Mouse (Mus musculus): ENCODE data around the gene Slc35b2. TPM values are rescaled to one million over a fixed set of nuclear protein-coding genes. Genes with fewer than 3 reads are reported as not detected.
A peak's percentile ranks its signal among the peaks of the same experiment; 100 is the strongest.

Gene Slc35b2
- 10 to 100 TPM; 23.4 to 26.0 TPM for total RNA-seq (2021)
- long read RNA-seq, experiment 1, transcript Slc35b2-205 (4 exons, 1,906 nt), result major isoform, 41 of 46 reads
- long read RNA-seq, experiment 1, partial matches to known transcripts, result 3 of 46 reads
- long read RNA-seq, experiment 1, other reads (novel, unspliced or antisense), result 0 of 46 reads
- long read RNA-seq, experiment 2, transcript Slc35b2-205 (4 exons, 1,906 nt), result major isoform, 26 of 30 reads
- long read RNA-seq, experiment 2, partial matches to known transcripts, result 0 of 30 reads
- long read RNA-seq, experiment 2, other reads (novel, unspliced or antisense), result 3 of 30 reads

- DNase-seq, result peak; percentile 96 to 97
These were observed at the start of gene Slc35b2 for GRCm38 (mm10) chr17:45563655-45564530. Gene Slc35b2, plus strand, starts transcription at chr17:45563874.

DNA sequence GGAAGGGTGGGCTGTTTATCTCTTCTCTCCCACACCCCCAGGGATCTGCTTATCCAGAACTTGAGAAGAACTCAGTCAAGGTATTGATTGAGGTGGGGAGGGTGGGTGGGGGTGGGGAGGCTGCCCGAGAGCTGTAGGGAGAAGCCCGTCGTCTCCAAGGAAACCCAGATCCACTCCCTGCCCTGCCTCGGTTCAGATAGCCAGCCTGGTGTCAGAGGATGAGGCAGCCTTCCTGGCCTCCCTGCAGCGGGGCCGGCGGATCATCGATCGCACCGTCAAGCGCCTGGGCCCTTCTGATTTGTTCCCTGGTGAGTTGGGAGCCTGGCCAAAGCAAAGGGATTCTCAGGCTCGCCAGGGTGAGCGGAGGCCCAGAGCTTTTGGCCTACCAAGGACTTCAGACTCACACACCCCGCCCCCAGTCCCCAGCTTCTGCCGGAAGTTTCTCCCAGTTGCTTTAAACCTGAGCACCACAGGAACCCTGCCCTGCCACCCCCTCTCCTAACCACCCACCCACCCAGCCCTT is 48.4 kb upstream of the Slc35b2 start:
- no peak for DNase-seq

- DNase-seq, result no peak
These were observed 47.9 kb upstream of the Slc35b2 start for GRCm38 (mm10) chr17:45515806-45516205.

DNA sequence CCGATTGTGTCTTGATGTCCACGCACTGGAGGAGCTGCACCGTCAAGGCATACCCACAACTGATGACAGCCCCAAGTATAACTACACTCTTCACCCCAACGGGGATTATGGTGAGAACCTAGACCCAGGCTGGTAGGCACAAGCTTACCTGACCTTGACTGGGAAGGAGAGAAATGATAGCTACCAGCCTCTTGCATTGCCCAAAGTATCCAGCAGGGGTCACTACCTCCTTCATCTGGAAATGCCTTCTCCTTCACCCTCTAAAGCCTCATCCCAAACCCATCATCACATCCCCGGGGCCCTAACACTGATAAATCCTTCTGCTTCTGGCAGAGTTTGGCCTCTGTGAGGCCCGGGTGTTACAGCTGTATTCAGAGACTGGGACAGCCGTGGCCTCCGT is 47.2 kb upstream of the Slc35b2 start:
- DNase-seq, result peak; percentile 68 to 91

- DNase-seq, result no peak
These were observed 46.5 kb upstream of the Slc35b2 start for GRCm38 (mm10) chr17:45517135-45517534.

- no peak for DNase-seq
These were observed 46.0 kb upstream of the Slc35b2 start for GRCm38 (mm10) chr17:45517549-45518215.

DNA sequence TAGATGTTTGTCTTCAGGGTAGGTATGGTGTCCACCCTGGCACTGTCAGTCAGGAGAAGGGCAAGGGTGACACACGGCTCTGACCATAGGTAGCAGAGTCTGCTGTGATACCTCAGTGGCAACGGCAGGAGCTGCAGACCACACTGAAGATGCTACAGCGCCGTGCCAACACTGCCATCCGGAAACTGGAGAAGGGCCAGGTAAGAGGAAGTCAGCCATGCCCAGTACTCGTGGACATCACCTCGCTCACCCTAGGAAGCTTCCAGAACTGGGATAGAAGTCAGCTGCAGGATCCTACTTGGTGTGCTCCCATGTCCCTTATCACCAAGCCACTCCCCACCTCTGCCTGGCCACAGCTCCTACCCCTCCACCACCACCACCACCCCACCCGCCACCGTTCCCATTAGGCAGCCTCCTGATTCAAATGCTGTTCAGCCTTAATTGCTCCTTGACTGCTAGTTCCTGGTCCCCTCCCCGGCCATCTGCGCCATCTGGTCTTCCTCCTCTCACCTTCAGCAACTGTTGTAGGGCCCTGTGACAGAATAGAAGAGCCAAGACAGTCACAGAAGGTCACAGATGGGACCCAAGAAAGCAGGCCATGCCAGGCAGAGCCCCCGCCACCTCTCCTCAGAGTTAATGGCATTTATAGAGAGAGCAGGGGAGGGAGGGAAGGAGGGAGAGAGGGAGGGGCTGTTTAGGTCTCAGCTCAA is 44.8 kb upstream of the Slc35b2 start:
- no peak for DNase-seq

DNA sequence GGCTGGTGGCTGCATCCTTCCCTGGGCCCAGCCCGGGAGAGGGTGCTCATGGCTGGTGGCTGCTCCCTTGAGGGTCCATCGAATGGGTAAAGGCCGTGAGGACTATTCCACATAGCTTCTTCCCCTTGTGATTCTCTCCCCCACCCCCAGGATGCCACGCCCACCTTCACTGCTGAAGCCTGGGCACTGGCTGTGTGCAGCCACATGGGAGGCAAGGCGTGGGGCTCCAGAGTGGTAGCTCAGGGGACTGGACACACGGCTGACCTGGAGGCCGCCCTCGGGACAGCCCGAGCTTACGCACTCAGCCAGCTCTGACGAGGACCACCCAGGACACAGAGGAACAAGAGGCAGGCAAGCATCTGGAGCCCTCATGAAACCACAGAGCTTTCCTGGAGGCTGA is 43.5 kb upstream of the Slc35b2 start:
- no peak for DNase-seq

GRCm38 (mm10) chr17:45523263-45523662 is 40.4 kb upstream of the Slc35b2 start, which contains the start of gene Tcte1:
Gene Tcte1, plus strand, starts transcription at chr17:45523434.
- no peak for DNase-seq

DNA sequence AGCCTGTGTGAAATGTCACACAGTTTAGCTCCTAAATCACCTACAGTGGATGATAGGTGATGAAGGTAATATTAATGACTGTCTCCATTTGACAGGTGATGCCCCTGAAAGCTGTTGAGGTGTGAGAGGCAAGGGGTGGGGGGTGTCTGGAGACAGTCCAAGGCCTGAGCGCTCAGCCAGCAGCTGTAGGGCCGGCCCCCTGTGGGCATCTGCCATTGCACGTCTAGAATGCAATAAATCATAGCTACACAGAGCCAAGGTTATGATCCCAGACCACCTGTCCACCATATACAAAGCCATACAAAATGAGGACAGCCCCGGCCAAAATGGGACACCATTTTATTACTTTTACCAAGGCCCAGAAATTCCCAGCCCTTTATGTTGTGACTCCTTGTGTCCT is 38.7 kb upstream of the Slc35b2 start:
- no peak for DNase-seq

GRCm38 (mm10) chr17:45526571-45526970 is 37.1 kb upstream of the Slc35b2 start:
- DNase-seq, result no peak

DNA sequence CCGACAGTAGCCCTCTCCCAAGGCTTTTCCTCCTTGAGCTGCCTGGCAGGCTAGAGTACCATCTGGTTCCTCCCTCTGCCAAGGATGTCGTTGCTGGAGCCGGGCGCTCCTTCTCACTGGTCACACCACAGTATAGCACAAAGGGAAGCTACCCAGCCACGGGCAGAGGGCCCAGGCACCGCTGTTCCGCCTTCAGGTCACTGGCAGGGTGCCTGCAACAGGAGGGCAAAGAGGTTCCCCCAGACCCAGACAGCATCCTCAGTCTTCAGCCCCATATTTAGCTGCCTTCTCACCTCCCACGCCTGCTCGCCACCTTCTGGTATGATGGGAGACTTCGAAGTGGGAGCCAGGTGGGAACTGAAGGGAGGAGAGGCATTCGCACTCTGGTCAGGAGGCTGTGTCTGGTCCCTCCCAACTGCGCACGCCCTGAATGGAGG is 33.3 kb upstream of the Slc35b2 start:
- no peak for DNase-seq

DNA sequence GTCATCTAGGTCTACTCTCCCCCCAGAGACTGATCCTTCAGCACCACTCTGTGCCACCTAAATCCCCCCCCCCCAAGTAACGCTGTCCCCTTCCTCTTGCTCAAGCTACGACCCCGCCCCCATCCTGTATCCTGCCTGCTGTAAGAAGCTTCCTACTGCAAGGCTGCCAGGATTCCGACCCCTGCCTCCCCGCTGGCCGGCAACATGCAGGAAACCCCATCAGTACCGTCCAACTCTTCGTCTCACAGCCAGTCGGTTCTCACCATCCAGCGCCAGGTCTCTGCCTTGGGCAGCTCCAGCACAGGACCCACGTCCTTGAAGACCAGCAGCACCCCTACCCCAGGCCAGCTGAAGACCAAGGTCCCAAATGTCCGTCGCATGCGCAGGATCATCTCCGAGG is 30.8 kb upstream of the Slc35b2 start:
- no peak for DNase-seq

GRCm38 (mm10) chr17:45536264-45536663 is 27.4 kb upstream of the Slc35b2 start:
- DNase-seq, result no peak

GRCm38 (mm10) chr17:45538394-45538793 is 25.3 kb upstream of the Slc35b2 start:
- no peak for DNase-seq

DNA sequence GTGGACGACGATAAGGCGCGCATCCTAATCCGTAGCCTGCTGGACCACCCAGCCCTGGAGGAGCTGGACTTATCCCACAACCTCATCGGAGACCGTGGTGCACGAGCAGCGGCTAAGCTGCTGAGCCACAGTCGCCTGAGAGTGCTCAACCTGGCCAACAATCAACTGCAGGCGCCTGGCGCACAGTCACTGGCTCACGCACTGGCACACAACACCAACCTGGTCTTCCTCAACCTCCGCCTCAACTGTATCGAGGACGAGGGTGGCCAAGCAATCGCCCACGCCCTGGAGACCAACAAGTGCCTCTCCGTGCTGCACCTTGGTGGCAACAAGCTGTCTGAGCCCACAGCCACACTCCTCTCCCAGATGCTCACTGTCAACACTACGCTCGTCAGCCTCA is 24.0 kb upstream of the Slc35b2 start:
- DNase-seq, result no peak

DNA sequence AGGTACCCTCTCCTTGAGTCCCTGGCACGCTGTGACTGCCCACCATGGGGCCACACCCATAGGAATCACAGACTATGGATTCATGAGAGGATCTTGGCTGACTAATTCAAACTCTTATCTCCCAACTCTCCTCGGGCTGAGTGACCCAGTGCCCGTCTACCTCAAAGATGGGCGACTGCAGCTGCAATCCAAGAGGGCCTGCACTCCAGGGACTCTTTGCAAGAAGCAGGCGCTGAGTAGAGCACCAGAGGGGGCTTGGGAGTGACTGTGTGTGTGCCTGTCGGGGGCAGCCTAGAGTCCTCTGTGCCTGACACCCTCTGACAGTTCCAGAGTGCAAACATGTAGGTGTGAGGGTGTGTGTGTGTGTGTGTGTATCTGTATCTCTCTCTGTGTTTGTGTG is 21.5 kb upstream of the Slc35b2 start:
- no peak for DNase-seq

DNA sequence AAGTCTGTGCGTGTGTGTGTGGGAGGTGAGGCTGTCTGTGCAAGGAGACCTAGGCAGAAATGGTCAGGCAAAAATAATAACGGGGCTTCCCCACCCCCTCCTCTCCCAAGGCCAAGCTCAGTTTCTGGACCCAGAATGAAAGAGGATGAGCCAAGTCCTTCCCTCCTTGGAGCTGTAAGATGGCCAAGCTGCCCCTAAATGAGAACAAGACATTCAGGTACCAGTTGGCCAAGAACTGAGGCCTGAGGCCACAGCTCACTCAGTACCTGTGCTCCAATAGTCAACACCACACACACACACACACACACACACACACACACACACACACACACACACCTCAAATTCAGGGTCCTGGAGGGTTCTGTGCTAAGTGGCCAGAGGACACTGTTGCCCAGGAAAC is 21.0 kb upstream of the Slc35b2 start:
- DNase-seq, result no peak

DNA sequence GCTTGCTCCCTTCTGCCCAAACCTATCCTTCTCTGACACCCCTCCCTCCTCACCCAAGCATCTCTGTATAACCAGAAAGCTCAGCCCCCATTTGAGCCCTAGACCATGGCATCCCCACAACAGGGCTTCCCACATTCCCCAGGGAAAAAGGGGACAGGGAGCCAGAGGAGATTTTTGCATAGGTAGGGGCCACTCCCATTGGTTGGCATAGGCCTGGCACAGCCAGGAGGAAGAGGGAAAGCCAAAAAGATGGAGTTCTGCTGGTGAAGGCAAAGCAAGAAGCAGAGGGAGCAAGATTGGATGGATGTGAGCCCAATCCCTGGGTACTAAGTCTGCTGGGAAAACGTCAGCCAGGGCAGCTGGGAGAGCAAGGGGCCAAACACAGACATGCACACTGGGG is 20.6 kb upstream of the Slc35b2 start:
- no peak for DNase-seq

DNA sequence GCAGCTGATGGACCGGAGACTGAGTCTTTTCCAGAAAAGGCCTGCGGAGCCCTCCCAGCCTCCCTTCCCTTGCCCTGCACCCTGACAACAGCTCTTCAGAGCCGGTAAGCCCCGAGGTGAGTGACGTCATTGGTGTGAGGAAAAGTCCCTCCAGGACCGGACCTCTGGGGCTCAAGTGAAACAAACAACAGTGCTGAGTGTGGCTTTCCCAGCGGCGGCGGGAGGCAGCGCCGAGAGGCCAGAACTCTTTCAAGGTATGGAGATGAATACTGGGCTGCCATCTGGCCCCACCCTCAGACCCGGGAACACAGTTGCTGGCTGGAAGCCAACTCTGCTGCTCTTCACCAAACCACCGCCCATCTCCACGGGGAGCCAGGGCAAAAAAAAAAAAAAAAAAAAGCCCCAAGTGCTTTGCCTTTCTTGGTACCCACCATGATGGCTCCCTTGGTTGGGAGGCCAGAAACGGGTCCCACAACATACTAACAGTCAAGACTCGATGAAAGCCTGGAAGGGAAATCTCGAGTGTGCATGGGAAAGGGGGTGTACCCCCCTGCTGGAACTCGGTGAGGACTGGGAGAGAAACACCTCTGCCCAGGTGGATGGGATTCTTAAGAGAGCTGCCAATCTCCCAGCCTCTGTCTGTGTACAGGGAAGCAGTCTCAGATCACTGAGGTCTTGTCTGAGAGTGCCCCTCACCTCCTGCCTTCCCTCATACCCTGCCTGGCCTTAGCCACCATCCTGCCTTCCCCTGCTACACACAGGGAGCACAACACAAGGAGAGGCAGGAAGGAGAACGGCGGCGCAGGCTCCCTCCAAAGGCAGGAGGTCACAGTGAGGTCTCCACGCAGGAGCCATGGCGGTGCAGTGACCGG is 19.4 kb upstream of the Slc35b2 start:
- DNase-seq, result no peak

DNA sequence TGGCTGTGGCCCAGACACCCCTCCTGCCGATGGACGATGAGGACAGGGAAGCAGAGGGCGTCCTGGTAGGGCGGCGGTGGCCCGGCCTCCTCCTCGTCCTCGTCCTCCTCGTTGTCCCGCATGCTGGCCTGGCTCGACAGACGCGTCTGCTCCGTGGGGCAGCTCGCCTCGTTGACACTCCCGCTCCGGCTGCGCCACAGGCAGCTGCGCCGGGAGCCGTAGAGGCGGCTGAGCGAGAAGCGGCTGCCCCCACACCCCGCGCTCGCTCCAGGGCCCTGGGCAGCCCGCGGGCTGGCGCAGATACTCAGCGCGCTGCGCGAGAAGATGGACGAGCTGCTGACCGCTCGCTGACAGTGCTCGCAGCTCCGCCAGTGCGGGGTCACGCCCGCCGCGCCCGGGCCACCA is 18.8 kb upstream of the Slc35b2 start:
- no peak for DNase-seq
